In genomic region chr17:32786944-32787343, GRCm38 (mm10) we compare ENCODE assay signal across 9 mouse cellular contexts. TPM values are rescaled to one million over a fixed set of nuclear protein-coding genes. Genes with fewer than 3 reads are reported as not detected.
A peak's percentile ranks its signal among the peaks of the same experiment; 100 is the strongest.
DNase-seq lines count a peak whose midpoint lies in the region; ATAC-seq and TF ChIP-seq lines count a peak whose summit lies in the region.
"Had no signal": no experiment of that assay in that cellular context is flagged by ENCODE, and none has a peak within 500 bp of the region (broad histone marks: within the 10 kb centered on the region; RNA-seq: fewer than 3 reads in every experiment).

No protein-coding gene starts in this region.

- H3K27ac ChIP-seq in liver, adult 2 months (replicated peaks; ENCODE audit: insufficient read depth, low read depth, low read length), result peak overlapping the region; percentile 67
- no peak overlapping the region for H3K27ac ChIP-seq in embryonic facial prominence, embryonic 11.5 days (replicated peaks; ENCODE audit: low read depth, low read length)
- no peak overlapping the region for H3K27ac ChIP-seq in intestine, embryonic 15.5 days
- H3K27ac ChIP-seq in neural tube, embryonic 14.5 days (ENCODE audit: low read depth, low read length), result no peak overlapping the region

- H3K9me3 ChIP-seq in embryonic facial prominence, embryonic 11.5 days (replicated peaks; ENCODE audit: control insufficient read depth, low read length), result no peaks in the 10 kb centered on the region
- H3K9me3 ChIP-seq in intestine, embryonic 15.5 days, result no peaks in the 10 kb centered on the region
- H3K9me3 ChIP-seq in neural tube, embryonic 14.5 days (ENCODE audit: control insufficient read depth, low read length), result no peaks in the 10 kb centered on the region

- 10% methylated on average over 6 of the region's 6 CpGs for WGBS in liver, adult 2 months
- 70% methylated on average over 6 of the region's 6 CpGs for WGBS in embryonic facial prominence, embryonic 11.5 days
- 46% methylated on average over 6 of the region's 6 CpGs for WGBS in intestine, embryonic 15.5 days
- 72% methylated on average over 6 of the region's 6 CpGs for WGBS in neural tube, embryonic 14.5 days

- H3K79me2 ChIP-seq in liver, adult 2 months (ENCODE audit: control insufficient read depth, insufficient read depth, low read length), result peaks cover 32% of the 10 kb centered on the region; the same call in 1 of the 2 replicates

- no peak for ATAC-seq in embryonic facial prominence, embryonic 11.5 days (replicated peaks; ENCODE audit: insufficient number of reproducible peaks, low FRiP score, low TSS enrichment, low read depth)
- no peak for ATAC-seq in intestine, embryonic 15.5 days
- no peak for ATAC-seq in neural tube, embryonic 14.5 days (ENCODE audit: low read depth)

- peak overlapping the region; percentile 33 for H3K9ac ChIP-seq in liver, adult 2 months (ENCODE audit: low read depth, low read length)
- no peak overlapping the region; the same call in 1 of the 2 replicates for H3K9ac ChIP-seq in embryonic facial prominence, embryonic 11.5 days (replicated peaks; ENCODE audit: low read length)
- H3K9ac ChIP-seq in intestine, embryonic 15.5 days, result peak overlapping the region; percentile 96; the same call in 1 of the 2 replicates
- H3K9ac ChIP-seq in neural tube, embryonic 14.5 days (replicated peaks; ENCODE audit: low read depth, low read length), result no peak overlapping the region; the same call in 1 of the 2 replicates

- peak overlapping the region; percentile 32 for H3K4me2 ChIP-seq in embryonic facial prominence, embryonic 11.5 days (ENCODE audit: low read depth, low read length)
- H3K4me2 ChIP-seq in intestine, embryonic 15.5 days (replicated peaks), result peak overlapping the region; percentile 59
- peak overlapping the region; percentile 70 for H3K4me2 ChIP-seq in neural tube, embryonic 14.5 days (ENCODE audit: low read depth, low read length)

- peaks cover 15% of the 10 kb centered on the region for H3K4me1 ChIP-seq in liver, adult 2 months (ENCODE audit: control insufficient read depth, insufficient read depth, low read length)
- H3K4me1 ChIP-seq in embryonic facial prominence, embryonic 11.5 days (ENCODE audit: control insufficient read depth, insufficient read depth, low read length), result no peaks in the 10 kb centered on the region
- peaks cover 7% of the 10 kb centered on the region for H3K4me1 ChIP-seq in intestine, embryonic 15.5 days (replicated peaks)
- peaks cover 23% of the 10 kb centered on the region for H3K4me1 ChIP-seq in neural tube, embryonic 14.5 days (ENCODE audit: control insufficient read depth, insufficient read depth, low read length)

- TF ChIP-seq POLR2A in liver, adult 2 months (IDR thresholded peaks at IDR 0.05; ENCODE audit: extremely low read depth, insufficient read depth, low read length), result no peak

- H3K4me3 ChIP-seq in liver, adult 2 months (ENCODE audit: insufficient read depth, low read depth, low read length), result peak overlapping the region; percentile 93
- peak overlapping the region; percentile 90 for H3K4me3 ChIP-seq in embryonic facial prominence, embryonic 11.5 days (ENCODE audit: low read depth, low read length)
- peak overlapping the region; percentile 88 for H3K4me3 ChIP-seq in intestine, embryonic 15.5 days (replicated peaks)
- peak overlapping the region; percentile 85 for H3K4me3 ChIP-seq in neural tube, embryonic 14.5 days (ENCODE audit: low read depth, low read length)

- no peak for TF ChIP-seq CTCF in liver, adult 2 months (IDR thresholded peaks at IDR 0.05; ENCODE audit: low read depth, low read length)

- peak; percentile 69 for DNase-seq in liver, adult 2 months (ENCODE audit: extremely low read depth, low read depth, low spot score)
- no peak for DNase-seq in liver
- no peak for DNase-seq in embryonic facial prominence, embryonic 11.5 days (ENCODE audit: low spot score)
- no peak for DNase-seq in gastrocnemius, adult 8-10 months (ENCODE audit: low spot score in 2 of 2)
- no peak for DNase-seq in cerebellum, adult 9-11 months
- DNase-seq in ovary, adult 18-20 months (ENCODE audit: low spot score), result no peak

- H3K36me3 ChIP-seq in liver, adult 2 months (ENCODE audit: control insufficient read depth, insufficient read depth, low read length), result peaks cover 30% of the 10 kb centered on the region
- no peaks in the 10 kb centered on the region; the same call in none of the 2 replicates for H3K36me3 ChIP-seq in embryonic facial prominence, embryonic 11.5 days (replicated peaks; ENCODE audit: control insufficient read depth, insufficient read depth, low read depth, low read length)
- 0 out of 2 replicates have a peak, but pooled peaks cover 11% of the 10 kb centered on the region for H3K36me3 ChIP-seq in intestine, embryonic 15.5 days
- 0 out of 2 replicates have a peak, but pooled peaks cover 4% of the 10 kb centered on the region for H3K36me3 ChIP-seq in neural tube, embryonic 14.5 days (ENCODE audit: control insufficient read depth, insufficient read depth, low read length)

- no peaks in the 10 kb centered on the region for H3K27me3 ChIP-seq in liver, adult 2 months (ENCODE audit: control insufficient read depth, insufficient read depth, low read length)
- no peaks in the 10 kb centered on the region for H3K27me3 ChIP-seq in embryonic facial prominence, embryonic 11.5 days (ENCODE audit: control insufficient read depth, insufficient read depth, low read length)
- H3K27me3 ChIP-seq in intestine, embryonic 15.5 days (replicated peaks), result no peaks in the 10 kb centered on the region
- H3K27me3 ChIP-seq in neural tube, embryonic 14.5 days (ENCODE audit: control insufficient read depth, insufficient read depth, low read length), result no peaks in the 10 kb centered on the region

RNA-seq across cellular contexts. Expression of gene Zfp871, which starts 1.1 kb away (rescaled TPM):
- 33.0 and 40.9 TPM in 2 replicates for total RNA-seq in liver, adult 2 months (2014; rRNA removed)
- polyA plus RNA-seq in liver, adult 2 months (2012; rRNA removed), result 6.7 and 8.1 TPM in 2 replicates
- 25.6 and 33.8 TPM in 2 replicates for polyA plus RNA-seq in embryonic facial prominence, embryonic 11.5 days (2014; fragmentation: Nextera tagmentation; extraction: Ambion mirVana)
- polyA plus RNA-seq in intestine, embryonic 15.5 days (2015; fragmentation: Nextera tagmentation; extraction: Ambion mirVana), result 26.7 and 28.9 TPM in 2 replicates
- 80.4 and 82.9 TPM in 2 replicates for polyA plus RNA-seq in neural tube, embryonic 14.5 days (2014; fragmentation: Nextera tagmentation; extraction: Ambion mirVana)
- 10 to 100 TPM; 20.6 to 27.2 (median 22.8) TPM for total RNA-seq in gastrocnemius, adult 8-10 months (2022)

RNA-seq across cellular contexts. Expression of gene Zfp811, which starts 22.8 kb away (rescaled TPM):
- total RNA-seq in liver, adult 2 months (2014; rRNA removed), result 0.07 and 0.09 TPM in 2 replicates
- polyA plus RNA-seq in liver, adult 2 months (2012; rRNA removed), result not detected in 2 replicates
- polyA plus RNA-seq in embryonic facial prominence, embryonic 11.5 days (2014; fragmentation: Nextera tagmentation; extraction: Ambion mirVana), result 11.5 and 13.2 TPM in 2 replicates
- polyA plus RNA-seq in intestine, embryonic 15.5 days (2015; fragmentation: Nextera tagmentation; extraction: Ambion mirVana), result 3.4 and 4.1 TPM in 2 replicates
- 58.4 and 60.6 TPM in 2 replicates for polyA plus RNA-seq in neural tube, embryonic 14.5 days (2014; fragmentation: Nextera tagmentation; extraction: Ambion mirVana)
- under 1 TPM in 3 of 4 experiments, not detected in 1; 0.13 to 0.24 (median 0.22) TPM for total RNA-seq in gastrocnemius, adult 8-10 months (2022)
- total RNA-seq: neutrophil, adult 5-6 weeks had no signal

RNA-seq across cellular contexts. Expression of gene Zfp799, which starts 43.1 kb away (rescaled TPM):
- total RNA-seq in liver, adult 2 months (2014; rRNA removed), result 3.8 TPM in 2 replicates
- 1.2 and 3.2 TPM in 2 replicates for polyA plus RNA-seq in liver, adult 2 months (2012; rRNA removed)
- polyA plus RNA-seq in embryonic facial prominence, embryonic 11.5 days (2014; fragmentation: Nextera tagmentation; extraction: Ambion mirVana), result 17.1 and 23.5 TPM in 2 replicates
- 9.9 and 10.5 TPM in 2 replicates for polyA plus RNA-seq in intestine, embryonic 15.5 days (2015; fragmentation: Nextera tagmentation; extraction: Ambion mirVana)
- polyA plus RNA-seq in neural tube, embryonic 14.5 days (2014; fragmentation: Nextera tagmentation; extraction: Ambion mirVana), result 23.1 and 24.6 TPM in 2 replicates
- total RNA-seq in gastrocnemius, adult 8-10 months (2022), result 10 to 100 TPM in 1 of 4 experiments, 1 to 10 TPM in 3; 5.6 to 11.0 (median 7.9) TPM

Comparison
In these comparisons a context has a peak if more than half of its experiments do, and no peak if none do; other contexts are left out.
1. H3K9ac ChIP-seq: peak in liver, adult 2 months (single experiment) and intestine, embryonic 15.5 days (single experiment); none in embryonic facial prominence, embryonic 11.5 days (single experiment) and neural tube, embryonic 14.5 days (single experiment).
2. Peak in every context shown above with its lines, with median percentiles within 50 percentile points of each other: H3K4me3 ChIP-seq and H3K4me2 ChIP-seq.